Mouse (Mus musculus) Patski (cell line): ENCODE results near the gene Rgl3. TPM values are rescaled to one million over a fixed set of nuclear protein-coding genes. Genes with fewer than 3 reads are reported as not detected.

Experiments used
- ATAC-seq: fragments of 100-300 bp; one replicate; pipeline ENCODE4 v1.8.0; 2021
- CTCF ChIA-PET: fragments of 350-600 bp; sonication (Branson Sonifier 250); formaldehyde crosslinking; loops from one replicate; lab custom pipeline; 2022; ENCODE audit warnings: inconsistent platforms; lab: Charles Lee
- POLR2A ChIA-PET: fragments of 350-600 bp; sonication (Branson Sonifier 250); formaldehyde crosslinking; loops from one replicate; lab custom pipeline; 2022; ENCODE audit warnings: antibody characterized with exemption, inconsistent platforms; lab: Charles Lee
- DNase-seq: peaks from one replicate; pipeline ENCODE4 v3.0.0-alpha.2; 2011; ENCODE audit warnings: low read depth, low spot score
- H3K27me3 ChIP-seq: fragments of 371-371 bp; one replicate; pipeline ENCODE4 v1.5.1; 2021
- CTCF ChIP-seq: fragments of 100-300 bp; IDR thresholded peaks from one replicate; pipeline ENCODE4 v1.5.1; 2021
- in situ Hi-C: fragments of 300-500 bp; cut with MboI; formaldehyde crosslinking; loops from 3 replicates; pipeline ENCODE4 v1.11.1; 2018; ENCODE audit warnings: low pct_unique_long_range_greater_than_20kb, mixed read lengths
- polyA plus RNA-seq: library from polyadenylated mRNA; unstranded; gene quantifications from one replicate; pipeline ENCODE4 v1.2.3, GENCODE M21; 2021

Rgl3 gene
- polyA plus RNA-seq, 1 experiment from 2014 or later, result 41.7 TPM

GRCm38 (mm10) chr9:21983911-21984310, 5.3 kb downstream of the Rgl3 start:
- in situ Hi-C loops, result no loop called here
- no peak for DNase-seq
- H3K27me3 ChIP-seq, result no peaks in the 10 kb centered on the region
- no peak for ATAC-seq
- CTCF ChIA-PET, result no interaction called here
- POLR2A ChIA-PET, result no interaction called here
- no peak for TF ChIP-seq CTCF

GRCm38 (mm10) chr9:21978398-21979128, 10.7 kb downstream of the Rgl3 start:
- POLR2A ChIA-PET, result interaction anchor here (1.1 kb wide), 1 partner anchor 10 kb away, joined by 3 read pairs; no protein-coding TSS in a partner anchor
- H3K27me3 ChIP-seq, result no peaks in the 10 kb centered on the region
- no peak for DNase-seq
- in situ Hi-C loops, result no loop called here
- no peak for ATAC-seq
- TF ChIP-seq CTCF, result no peak
- CTCF ChIA-PET, result interaction anchor here (0.9 to 1.7 kb wide), 3 partner anchors 10 to 14 kb away, joined by 3 to 4 read pairs (median 3); partner anchors contain the start of gene Rgl3

GRCm38 (mm10) chr9:21977972-21978371, 11.3 kb downstream of the Rgl3 start:
- no peak for DNase-seq
- no peaks in the 10 kb centered on the region for H3K27me3 ChIP-seq
- POLR2A ChIA-PET, result no interaction called here
- no peak for TF ChIP-seq CTCF
- in situ Hi-C loops, result no loop called here
- CTCF ChIA-PET, result interaction anchor here (1.1 to 1.7 kb wide), 2 partner anchors 11 to 14 kb away, joined by 3 to 4 read pairs; partner anchors contain the start of gene Rgl3
- no peak for ATAC-seq

- ChIA-PET POLR2A (no interaction called here), CTCF (no interaction called here)
- in situ Hi-C loops, result no loop called here
- TF ChIP-seq CTCF, result no peak
- no peak for DNase-seq
- no peak for ATAC-seq
- H3K27me3 ChIP-seq, result no peaks in the 10 kb centered on the region
These were observed 11.9 kb downstream of the Rgl3 start for GRCm38 (mm10) chr9:21977331-21977730.

GRCm38 (mm10) chr9:21976626-21977175, 12.5 kb downstream of the Rgl3 start:
- DNase-seq, result no peak
- ATAC-seq, result no peak
- TF ChIP-seq CTCF, result no peak
- in situ Hi-C loops, result no loop called here
- H3K27me3 ChIP-seq, result no peaks in the 10 kb centered on the region
- ChIA-PET POLR2A (no interaction called here), CTCF (no interaction called here)

- in situ Hi-C loops, result no loop called here
- ChIA-PET POLR2A (interaction anchor here (1.1 kb wide), 1 partner anchor 10 kb away, joined by 3 read pairs; no protein-coding TSS in a partner anchor), CTCF (no interaction called here)
- DNase-seq (no peak), ATAC-seq (no peak)
- no peak for TF ChIP-seq CTCF
- no peaks in the 10 kb centered on the region for H3K27me3 ChIP-seq
These were observed 19.9 kb downstream of the Rgl3 start for GRCm38 (mm10) chr9:21969304-21969703.

GRCm38 (mm10) chr9:21968883-21969282, 20.4 kb downstream of the Rgl3 start:
- ChIA-PET POLR2A (interaction anchor here (1.1 kb wide), 1 partner anchor 10 kb away, joined by 3 read pairs; no protein-coding TSS in a partner anchor), CTCF (no interaction called here)
- no peaks in the 10 kb centered on the region for H3K27me3 ChIP-seq
- DNase-seq, result no peak
- TF ChIP-seq CTCF, result no peak
- no peak for ATAC-seq
- in situ Hi-C loops, result no loop called here

- no peaks in the 10 kb centered on the region for H3K27me3 ChIP-seq
- TF ChIP-seq CTCF, result no peak
- CTCF ChIA-PET, result interaction anchor here (0.9 to 1.5 kb wide), 2 partner anchors 11 to 25 kb away, joined by 5 read pairs; partner anchors contain the start of gene Rgl3
- DNase-seq (no peak), ATAC-seq (no peak)
- in situ Hi-C loops, result no loop called here
- POLR2A ChIA-PET, result interaction anchor here (0.5 kb wide), 1 partner anchor 18 kb away, joined by 3 read pairs; no protein-coding TSS in a partner anchor
These were observed 25.8 kb downstream of the Rgl3 start, which contains the start of gene Epor for GRCm38 (mm10) chr9:21963417-21963816. Gene Epor, minus strand, starts transcription at chr9:21963506.

GRCm38 (mm10) chr9:21962416-21963059, 26.7 kb downstream of the Rgl3 start:
- DNase-seq, result no peak
- POLR2A ChIA-PET, result no interaction called here
- no peak for ATAC-seq
- no peak for TF ChIP-seq CTCF
- CTCF ChIA-PET, result no interaction called here
- no peaks in the 10 kb centered on the region for H3K27me3 ChIP-seq
- in situ Hi-C loops, result no loop called here

GRCm38 (mm10) chr9:21962010-21962409, 27.2 kb downstream of the Rgl3 start:
- POLR2A ChIA-PET, result no interaction called here
- DNase-seq (no peak), ATAC-seq (no peak)
- CTCF ChIA-PET, result no interaction called here
- no peak for TF ChIP-seq CTCF
- H3K27me3 ChIP-seq, result no peaks in the 10 kb centered on the region
- in situ Hi-C loops, result no loop called here
